Mouse (Mus musculus): Measurements from ENCODE around the gene Tmem239.

Tmem239 gene

DNA sequence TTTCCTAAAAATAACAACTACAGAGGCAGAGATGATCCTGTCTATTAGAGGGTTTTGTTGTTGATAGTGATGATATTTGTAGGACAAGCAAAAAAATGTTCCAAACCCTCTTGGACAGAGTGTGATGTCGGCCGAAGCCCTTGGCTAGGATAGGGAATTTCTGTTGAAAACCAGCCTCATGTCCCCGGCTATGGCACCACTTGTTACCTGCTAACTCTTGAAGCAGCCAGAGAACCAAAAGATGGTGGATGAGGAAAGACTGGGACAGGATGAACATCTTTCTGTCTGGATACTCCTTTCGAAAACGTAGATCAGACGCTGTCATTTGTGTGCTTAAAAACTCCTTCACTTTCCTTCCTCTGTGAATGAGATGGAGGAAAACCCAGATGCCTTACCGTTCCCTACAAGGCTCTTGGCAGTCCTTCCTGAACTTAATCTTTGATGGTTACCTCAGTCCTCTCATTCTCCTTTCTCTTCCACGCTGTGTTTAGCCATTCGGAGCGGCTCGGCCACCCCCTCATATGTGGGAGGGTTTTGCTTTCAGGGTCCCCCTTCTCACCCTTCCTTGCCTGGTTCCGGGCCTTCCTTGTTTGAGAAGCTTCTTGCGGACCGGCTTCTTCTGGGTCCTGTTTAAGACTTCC lies 44.9 kb downstream of the Tmem239 start:
- no peak for DNase-seq (ENCODE audit: low spot score in 2 of 2)

DNA sequence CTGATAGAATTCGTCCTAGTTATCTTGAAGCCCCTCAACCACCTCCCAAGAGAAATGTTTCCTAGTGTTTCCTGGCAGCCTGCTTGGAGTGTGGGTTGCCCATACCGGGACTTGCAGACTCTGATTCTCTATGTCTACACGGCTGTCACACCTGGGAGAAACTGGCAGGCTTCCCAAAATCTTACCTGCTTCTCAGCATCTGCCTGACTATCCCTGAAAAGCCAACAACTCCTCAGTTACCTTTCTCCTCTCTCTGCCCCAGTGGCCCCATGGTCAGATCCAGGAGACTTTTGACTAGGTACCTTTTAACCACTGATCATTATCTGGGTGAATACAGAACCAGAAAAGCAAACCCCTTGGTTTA lies 45.4 kb downstream of the Tmem239 start:
- no peak for DNase-seq (ENCODE audit: low spot score in 2 of 2)

- DNase-seq (ENCODE audit: low spot score in 2 of 2) = no peak
Measured at GRCm38 (mm10) chr2:130452266-130452665, 46.0 kb downstream of the Tmem239 start.

DNA sequence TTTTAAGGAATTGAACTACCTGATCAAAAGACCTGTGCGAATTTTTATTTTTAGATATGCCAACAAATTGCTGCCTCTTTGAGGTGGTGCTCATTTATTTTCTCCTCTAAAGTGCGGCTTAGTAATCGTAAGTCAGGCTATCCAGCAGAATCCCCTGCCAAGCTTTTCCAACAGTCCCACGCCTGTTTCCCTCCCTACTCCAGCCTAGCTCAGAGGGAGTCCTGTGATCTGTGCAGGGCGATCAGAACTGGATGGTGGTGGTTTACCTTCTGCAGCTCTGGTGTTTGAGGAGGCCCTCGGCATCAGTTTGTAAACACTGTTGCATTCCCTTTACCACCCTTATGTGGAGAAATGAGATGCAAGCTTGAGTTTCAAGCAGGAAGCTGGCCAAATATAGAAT lies 47.1 kb downstream of the Tmem239 start:
- DNase-seq (ENCODE audit: low spot score in 2 of 2) = no peak

DNA sequence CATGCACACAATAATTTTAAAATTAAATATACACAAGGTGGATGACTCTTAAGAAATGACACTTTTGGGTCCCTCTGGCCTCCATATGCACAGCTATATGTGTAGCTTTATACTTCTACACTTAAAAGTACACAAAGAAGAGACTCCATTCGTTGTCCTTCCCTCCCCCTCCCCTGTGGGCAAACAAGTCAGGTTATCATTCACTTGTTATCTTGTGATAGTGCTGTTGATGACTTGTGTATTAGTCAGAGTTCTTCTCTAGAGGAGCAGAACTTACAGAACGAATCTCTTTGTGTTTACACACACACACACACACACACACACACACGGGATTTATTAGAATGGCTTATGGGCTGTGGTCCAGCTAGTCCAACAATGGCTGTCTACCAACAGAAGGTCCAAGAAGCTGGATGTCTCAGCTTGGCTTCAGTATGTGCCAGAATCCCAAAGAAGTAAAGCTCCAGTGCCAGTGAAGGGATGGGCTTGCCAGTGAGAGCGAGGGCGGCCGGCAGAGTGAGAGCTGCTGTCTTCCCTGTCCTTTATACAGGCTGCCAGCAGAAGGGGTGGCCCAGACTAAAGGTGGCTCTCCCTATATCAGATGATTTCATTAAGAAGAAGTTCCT lies 48.6 kb downstream of the Tmem239 start:
- DNase-seq (ENCODE audit: low spot score in 2 of 2) = no peak

Measured in frontal cortex, postnatal 14 days (tissue).